Mouse (Mus musculus) midbrain, embryonic 11.5 days (tissue): ENCODE results near the gene Ywhaq. TPM values are rescaled to one million over a fixed set of nuclear protein-coding genes. Genes with fewer than 3 reads are reported as not detected.

Source experiments
- ATAC-seq: fragments of 200-750 bp; cut with Nextera tagmentation; 2 replicates; pipeline ENCODE4 v1.8.0; 2017; ENCODE audit warnings: moderate TSS enrichment, moderate library complexity; ENCODE audit not compliant: low FRiP score
- DNase-seq: peaks from one replicate; pipeline ENCODE4 v3.0.0; 2015; ENCODE audit warnings: low spot score; ENCODE audit errors: missing footprints
- H3K27ac ChIP-seq: fragments of 300-500 bp; sonication (generic); 2 replicates; pipeline ENCODE4 v1.5.1; 2014; ENCODE audit warnings: low read depth, low read length
- H3K27me3 ChIP-seq: fragments of 300-500 bp; sonication (generic); 2 replicates; pipeline ENCODE4 v1.6.1; 2014; ENCODE audit warnings: mild to moderate bottlenecking, low read length, moderate library complexity, mixed read lengths; ENCODE audit not compliant: control insufficient read depth, insufficient read depth
- H3K36me3 ChIP-seq: fragments of 300-500 bp; sonication (generic); 2 replicates; pipeline ENCODE4 v1.6.1; 2014; ENCODE audit warnings: mild to moderate bottlenecking, low read length, moderate library complexity, mixed read lengths; ENCODE audit not compliant: control insufficient read depth, insufficient read depth
- H3K4me1 ChIP-seq: fragments of 300-500 bp; sonication (generic); 2 replicates; pipeline ENCODE4 v1.6.1; 2014; ENCODE audit warnings: low read length; ENCODE audit not compliant: control insufficient read depth, insufficient read depth
- H3K4me2 ChIP-seq: fragments of 300-500 bp; sonication (generic); 2 replicates; pipeline ENCODE4 v1.6.1; 2014; ENCODE audit warnings: mild to moderate bottlenecking, moderate library complexity
- H3K4me3 ChIP-seq: fragments of 300-500 bp; sonication (generic); 2 replicates; pipeline ENCODE4 v1.5.1; 2014; ENCODE audit warnings: low read depth, low read length
- H3K9ac ChIP-seq: fragments of 300-500 bp; sonication (generic); 2 replicates; pipeline ENCODE4 v1.6.1; 2014; ENCODE audit warnings: low read length
- H3K9me3 ChIP-seq: fragments of 300-500 bp; sonication (generic); 2 replicates; pipeline ENCODE4 v1.6.1; 2016; ENCODE audit warnings: low read length; ENCODE audit not compliant: control insufficient read depth
- WGBS: fragments of 180-500 bp; shearing (Covaris S2); extraction: QIAGEN DNeasy Blood & Tissue Kit; methylation state at CpG from one replicate; pipeline ENCODE4 v1.1.7; 2014; 5-methylcytosine and 5-hydroxymethylcytosine counted together
- polyA plus RNA-seq: library from polyadenylated mRNA; unstranded; fragments of >200 nt; fragmentation: Nextera tagmentation; extraction: Ambion mirVana; gene quantifications from 2 replicates; pipeline ENCODE4 v1.2.1, GENCODE M21; 2014

The Ywhaq gene
- polyA plus RNA-seq, 1 experiment from 2014 or later, result 1,296 TPM

DNA sequence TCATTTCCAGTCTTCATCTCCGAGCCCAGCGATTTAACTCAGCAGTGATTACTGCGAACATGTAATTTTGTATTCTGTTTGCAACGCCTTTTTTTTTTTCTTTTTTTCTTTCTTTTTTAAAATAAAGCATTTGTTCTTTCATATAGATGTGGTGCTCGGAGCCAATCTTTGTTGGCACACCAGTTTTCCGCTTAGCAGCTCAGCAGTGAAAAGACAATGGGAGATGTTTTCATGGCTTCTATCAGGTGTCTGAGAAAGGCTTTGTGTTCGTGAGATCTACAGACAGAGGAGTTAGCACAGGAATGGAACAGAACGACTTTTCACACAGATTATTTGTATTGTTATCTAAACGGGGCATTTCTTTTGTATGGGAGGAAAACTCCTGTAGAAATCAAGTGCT is 22.0 kb upstream of the Ywhaq start:
- H3K27me3 ChIP-seq, result no peaks in the 10 kb centered on the region
- no peak overlapping the region for H3K4me3 ChIP-seq
- DNase-seq (no peak), ATAC-seq (no peak)
- H3K36me3 ChIP-seq, result no peaks in the 10 kb centered on the region
- WGBS, result 70% methylated on average over 9 of the region's 9 CpGs
- H3K4me1 ChIP-seq, result no peaks in the 10 kb centered on the region
- H3K27ac ChIP-seq, result no peak overlapping the region
- no peaks in the 10 kb centered on the region for H3K9me3 ChIP-seq
- H3K9ac ChIP-seq, result no peak overlapping the region
- H3K4me2 ChIP-seq, result no peak overlapping the region

DNA sequence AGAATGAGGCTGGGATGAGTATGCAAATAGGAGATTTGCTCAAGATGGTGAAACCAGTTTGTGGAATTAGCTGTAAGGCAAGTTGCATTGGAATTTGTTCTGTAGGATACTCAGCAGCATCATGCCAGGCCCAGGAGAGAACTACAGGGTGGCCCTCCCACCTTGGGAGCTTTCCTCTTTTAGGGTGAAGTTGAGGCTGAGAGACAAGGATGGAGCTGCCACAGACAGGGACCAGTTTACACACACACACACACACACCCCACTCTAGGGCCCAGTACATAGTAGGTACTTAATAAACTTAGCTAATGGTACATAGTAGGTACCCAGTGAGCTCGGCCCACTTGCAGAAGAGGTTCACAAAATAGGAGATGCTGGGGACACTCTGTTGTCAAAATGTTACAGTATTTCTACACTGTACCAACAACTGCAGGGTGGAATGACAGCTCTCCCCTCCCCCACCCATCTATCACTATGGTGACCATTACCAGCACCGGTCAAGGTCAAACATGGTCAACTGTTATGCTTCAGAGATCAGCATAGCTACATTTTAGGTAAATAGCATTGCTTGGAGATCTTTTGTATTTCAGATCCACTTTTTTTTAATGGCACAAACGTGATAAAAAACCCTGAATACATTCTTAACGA is 21.4 kb upstream of the Ywhaq start:
- Histone ChIP-seq H3K4me1 (no peaks in the 10 kb centered on the region), H3K36me3 (no peaks in the 10 kb centered on the region), H3K4me2 (no peak overlapping the region), H3K9ac (no peak overlapping the region), H3K9me3 (no peaks in the 10 kb centered on the region), H3K4me3 (no peak overlapping the region), H3K27me3 (no peaks in the 10 kb centered on the region), H3K27ac (no peak overlapping the region)
- ATAC-seq (0 out of 2 replicates have a peak, but pooled peaks have one; percentile 33), DNase-seq (no peak)
- 72% methylated on average over 4 of the region's 4 CpGs for WGBS

DNA sequence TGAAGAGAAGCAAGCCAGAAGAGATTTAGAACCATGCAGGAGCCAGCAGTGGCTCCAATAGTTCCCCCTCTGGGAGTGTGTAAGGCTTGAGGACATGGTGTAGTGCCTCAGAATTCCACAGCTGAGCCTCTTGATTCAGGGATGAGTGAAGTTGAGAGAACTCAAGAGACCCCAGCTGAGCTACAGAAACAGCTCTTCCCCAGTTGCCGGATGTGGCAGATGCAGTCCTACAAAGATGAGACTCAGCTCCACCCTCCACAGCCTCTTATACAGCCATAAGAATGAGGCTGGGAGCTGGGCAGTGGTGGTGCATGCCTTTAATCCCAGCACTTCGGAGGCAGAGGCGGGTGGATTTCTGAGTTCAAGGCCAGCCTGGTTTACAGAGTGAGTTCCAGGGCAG is 20.9 kb upstream of the Ywhaq start:
- ATAC-seq (no peak), DNase-seq (no peak)
- no peaks in the 10 kb centered on the region for H3K27me3 ChIP-seq
- H3K36me3 ChIP-seq, result no peaks in the 10 kb centered on the region
- no peaks in the 10 kb centered on the region for H3K4me1 ChIP-seq
- H3K9me3 ChIP-seq, result no peaks in the 10 kb centered on the region
- no peak overlapping the region for H3K4me3 ChIP-seq
- WGBS, result 75% methylated on average over 3 of the region's 3 CpGs
- H3K27ac ChIP-seq, result no peak overlapping the region
- H3K9ac ChIP-seq, result no peak overlapping the region
- no peak overlapping the region for H3K4me2 ChIP-seq

DNA sequence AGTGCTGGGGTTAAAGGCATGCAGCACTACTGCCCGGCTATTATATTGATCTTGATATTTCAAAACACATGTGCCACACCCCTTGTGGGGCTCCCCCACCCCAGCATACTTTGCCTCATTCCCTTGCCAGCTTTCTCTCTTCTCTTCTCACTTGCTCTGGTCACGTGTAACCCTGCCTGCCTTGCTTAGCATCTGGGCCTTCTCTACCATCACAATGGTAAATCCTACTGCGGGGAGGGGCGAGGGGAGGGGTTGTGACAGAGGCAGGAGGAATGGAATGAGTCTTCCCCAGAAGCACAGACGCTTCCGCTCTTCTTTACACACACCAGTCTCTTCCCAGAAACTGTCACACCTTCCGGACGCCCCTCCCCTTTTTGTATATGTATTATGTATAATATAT is 14.5 kb upstream of the Ywhaq start:
- no peaks in the 10 kb centered on the region for H3K4me1 ChIP-seq
- H3K27me3 ChIP-seq, result no peaks in the 10 kb centered on the region
- no peaks in the 10 kb centered on the region for H3K9me3 ChIP-seq
- ATAC-seq, result peak; percentile 59; the same call in 1 of the 2 replicates
- no peak overlapping the region for H3K4me2 ChIP-seq
- H3K27ac ChIP-seq, result no peak overlapping the region
- H3K9ac ChIP-seq, result no peak overlapping the region
- H3K36me3 ChIP-seq, result no peaks in the 10 kb centered on the region
- DNase-seq, result no peak
- WGBS, result 61% methylated on average over 8 of the region's 8 CpGs
- H3K4me3 ChIP-seq, result no peak overlapping the region

DNA sequence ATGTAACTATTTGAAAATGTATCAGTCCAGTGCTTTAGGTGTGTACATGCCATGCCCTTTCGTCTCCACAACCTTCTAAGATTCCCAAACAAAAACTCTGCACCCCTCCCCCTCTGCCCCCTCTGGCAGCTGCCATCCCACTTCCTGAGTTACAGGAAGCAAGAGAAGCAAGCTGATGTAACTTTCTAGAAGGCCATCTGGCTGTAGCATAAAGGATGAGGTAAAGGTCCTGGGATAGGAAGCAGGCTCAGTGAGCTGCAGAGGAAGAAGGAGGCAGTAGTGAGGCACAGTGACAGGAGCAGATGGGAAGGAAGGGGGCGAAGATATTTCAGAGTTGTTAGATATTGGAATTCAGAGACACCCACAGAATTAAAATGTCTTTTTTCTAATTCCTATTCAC is 13.6 kb upstream of the Ywhaq start:
- WGBS, result 78% methylated on average over 2 of the region's 2 CpGs
- H3K4me1 ChIP-seq, result peaks cover 6% of the 10 kb centered on the region

DNA sequence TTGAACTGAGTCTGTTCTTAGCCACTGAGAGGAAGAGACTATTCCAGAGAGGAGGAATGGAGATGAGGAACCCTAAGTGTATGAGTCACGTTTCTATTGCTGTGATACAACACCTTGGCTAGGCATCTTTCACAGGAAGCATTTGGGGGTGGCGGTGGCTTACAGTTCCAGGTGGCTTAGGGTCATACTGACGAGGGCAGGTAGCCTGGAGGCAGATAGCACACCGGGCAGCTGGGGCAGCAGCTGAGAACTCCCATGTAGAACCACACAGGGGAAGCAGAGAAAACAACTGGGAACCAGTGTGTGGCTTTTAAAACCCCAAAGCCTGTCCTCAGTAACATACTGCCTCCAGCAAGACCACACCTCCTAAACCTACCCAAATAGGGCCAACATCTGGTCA is 12.7 kb upstream of the Ywhaq start:
- Histone ChIP-seq H3K36me3 (no peaks in the 10 kb centered on the region), H3K27me3 (no peaks in the 10 kb centered on the region), H3K4me3 (no peak overlapping the region), H3K9me3 (no peaks in the 10 kb centered on the region), H3K9ac (no peak overlapping the region), H3K4me1 (peaks cover 8% of the 10 kb centered on the region), H3K4me2 (no peak overlapping the region), H3K27ac (no peak overlapping the region)
- ATAC-seq, result no peak
- DNase-seq, result no peak
- WGBS, result 74% methylated on average over 4 of the region's 4 CpGs

More for the DNA sequence above, 13.6 kb upstream of the Ywhaq start:
- Histone ChIP-seq H3K9me3 (no peaks in the 10 kb centered on the region), H3K27me3 (no peaks in the 10 kb centered on the region), H3K4me3 (no peak overlapping the region), H3K9ac (no peak overlapping the region), H3K27ac (no peak overlapping the region), H3K4me2 (no peak overlapping the region), H3K36me3 (no peaks in the 10 kb centered on the region)
- DNase-seq (no peak), ATAC-seq (no peak)

DNA sequence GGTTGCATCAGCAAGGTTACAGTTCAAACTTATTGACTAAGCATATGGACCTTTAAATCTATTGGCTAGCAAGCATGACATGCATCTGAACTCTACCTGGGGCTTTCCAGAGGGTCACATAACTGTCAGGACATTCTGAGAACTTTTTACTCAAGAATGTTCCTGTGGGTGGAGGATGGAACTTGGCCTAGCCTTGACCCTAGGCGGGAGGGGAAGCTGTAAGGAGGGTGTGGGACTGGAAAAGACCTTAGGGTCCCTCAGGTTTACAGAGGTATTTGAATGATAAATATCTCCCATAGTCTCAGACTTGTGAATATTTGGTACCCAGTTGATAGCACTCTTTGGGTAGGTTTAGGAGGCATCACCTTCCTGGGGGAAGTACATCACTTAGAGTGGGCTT is 11.6 kb upstream of the Ywhaq start:
- no peaks in the 10 kb centered on the region for H3K9me3 ChIP-seq
- H3K27me3 ChIP-seq, result no peaks in the 10 kb centered on the region
- ATAC-seq, result no peak
- H3K4me2 ChIP-seq, result no peak overlapping the region
- H3K9ac ChIP-seq, result no peak overlapping the region
- H3K4me1 ChIP-seq, result peaks cover 11% of the 10 kb centered on the region
- H3K4me3 ChIP-seq, result no peak overlapping the region
- H3K27ac ChIP-seq, result no peak overlapping the region
- DNase-seq, result no peak
- H3K36me3 ChIP-seq, result no peaks in the 10 kb centered on the region
- 69% methylated on average over 1 of the region's 1 CpGs for WGBS

DNA sequence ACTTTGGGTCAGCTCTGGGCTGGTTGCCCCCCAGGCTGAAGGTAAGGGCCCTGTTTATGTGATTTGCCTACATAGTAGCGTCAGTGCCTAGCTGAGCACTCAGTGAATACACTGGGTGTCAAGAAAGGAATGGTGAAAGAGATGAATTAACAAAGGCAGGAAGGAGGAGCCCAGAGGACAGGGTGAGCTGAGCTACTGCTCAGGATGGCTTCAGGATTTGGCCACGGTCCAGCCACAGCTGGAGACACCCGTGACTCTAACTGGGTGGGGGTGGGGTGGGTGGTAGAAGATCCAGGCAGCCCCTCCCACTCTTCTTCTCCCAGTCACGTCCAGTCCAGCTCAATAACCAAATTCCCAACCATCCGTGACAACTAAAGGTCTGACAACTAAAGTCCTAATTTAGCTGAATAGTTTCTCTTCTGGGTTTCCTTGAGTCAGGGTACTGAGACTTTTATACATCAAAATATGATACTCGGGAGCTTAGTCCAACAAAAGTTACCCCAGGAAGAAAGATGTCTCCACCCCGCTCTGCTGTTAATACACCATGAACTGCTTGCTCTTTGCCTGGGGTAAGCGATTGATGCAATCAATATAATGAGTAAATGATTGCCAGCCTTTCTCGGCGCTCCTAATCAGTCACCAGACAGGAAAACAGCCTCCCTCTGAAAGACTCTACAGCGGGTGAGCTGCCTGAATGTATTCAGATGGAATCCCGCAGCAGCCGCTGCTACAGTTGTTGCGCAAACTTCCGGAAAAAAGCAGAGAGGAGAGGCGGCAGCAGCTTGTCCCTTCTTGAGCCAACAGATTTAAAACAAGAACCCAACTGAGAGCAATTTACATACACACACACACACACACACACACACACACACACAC is 8.9 kb upstream of the Ywhaq start:
- WGBS, result 25% methylated on average over 16 of the region's 16 CpGs
- 0 out of 2 replicates have a peak overlapping the region, but pooled peaks have one; percentile 5 for H3K4me3 ChIP-seq
- H3K4me2 ChIP-seq, result peak overlapping the region; percentile 25; the same call in 1 of the 2 replicates
- H3K9ac ChIP-seq, result 0 out of 2 replicates have a peak overlapping the region, but pooled peaks have one; percentile 5
- H3K4me1 ChIP-seq, result peaks cover 11% of the 10 kb centered on the region
- H3K36me3 ChIP-seq, result no peaks in the 10 kb centered on the region
- no peak overlapping the region; the same call in 1 of the 2 replicates for H3K27ac ChIP-seq
- H3K9me3 ChIP-seq, result no peaks in the 10 kb centered on the region
- H3K27me3 ChIP-seq, result no peaks in the 10 kb centered on the region
- ATAC-seq, result peak; percentile 62
- DNase-seq, result peak; percentile 85

DNA sequence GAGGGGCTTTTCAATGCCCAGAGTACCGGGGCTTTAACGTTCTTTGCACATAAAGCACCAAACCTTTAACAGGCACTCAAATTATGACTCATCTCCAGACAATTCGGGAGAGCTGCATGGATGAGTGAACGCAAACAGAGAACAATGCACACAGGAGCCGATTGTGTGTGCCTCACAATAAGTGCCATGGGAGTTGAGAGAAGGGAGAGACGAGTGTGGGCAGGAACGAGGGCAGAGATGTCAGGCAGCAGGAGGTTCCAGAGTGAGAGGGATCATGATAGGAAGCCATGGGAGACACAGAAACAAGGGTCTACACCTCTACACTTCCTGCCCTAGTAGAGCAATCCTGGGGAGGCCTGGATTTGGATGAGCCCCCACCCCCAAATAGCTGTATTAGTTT is 7.2 kb upstream of the Ywhaq start:
- DNase-seq, result peak; percentile 81
- H3K27me3 ChIP-seq, result no peaks in the 10 kb centered on the region
- H3K4me1 ChIP-seq, result peaks cover 11% of the 10 kb centered on the region
- no peak overlapping the region for H3K9ac ChIP-seq
- no peaks in the 10 kb centered on the region for H3K36me3 ChIP-seq
- no peak overlapping the region for H3K4me2 ChIP-seq
- no peak overlapping the region for H3K27ac ChIP-seq
- no peak for ATAC-seq
- WGBS, result 21% methylated on average over 7 of the region's 7 CpGs
- H3K9me3 ChIP-seq, result no peaks in the 10 kb centered on the region
- no peak overlapping the region for H3K4me3 ChIP-seq
